Mouse (Mus musculus) cerebral cortex, adult 2 months (tissue): Measurements from ENCODE around the gene Wnt9a.

ENCODE experiments used
- WGBS: fragments of 180-500 bp; shearing (Covaris S2); methylation state at CpG from one replicate; pipeline ENCODE4 v1.1.7; 2018; 5-methylcytosine and 5-hydroxymethylcytosine counted together

Gene Wnt9a

GRCm38 (mm10) chr11:59306461-59307421, at the start of gene Wnt9a:
Gene Wnt9a, plus strand, starts transcription at chr11:59306928.
- WGBS = 1% methylated on average over 128 of the region's 128 CpGs

- WGBS = 92% methylated on average over 7 of the region's 7 CpGs
These were observed 47.1 kb upstream of the Wnt9a start for GRCm38 (mm10) chr11:59259647-59260046.

GRCm38 (mm10) chr11:59260706-59261493, 45.8 kb upstream of the Wnt9a start:
- WGBS = 87% methylated on average over 10 of the region's 10 CpGs

- WGBS = 2% methylated on average over 56 of the region's 56 CpGs
These were observed 42.7 kb upstream of the Wnt9a start for GRCm38 (mm10) chr11:59263870-59264563.

- WGBS = 28% methylated on average over 8 of the region's 8 CpGs
These were observed 42.1 kb upstream of the Wnt9a start for GRCm38 (mm10) chr11:59264593-59264992.

- 81% methylated on average over 8 of the region's 8 CpGs for WGBS
These were observed 41.4 kb upstream of the Wnt9a start for GRCm38 (mm10) chr11:59265154-59265813.

GRCm38 (mm10) chr11:59266727-59267126, 40.0 kb upstream of the Wnt9a start:
- 62% methylated on average over 6 of the region's 6 CpGs for WGBS

GRCm38 (mm10) chr11:59274184-59274583, 32.5 kb upstream of the Wnt9a start:
- WGBS = 43% methylated on average over 3 of the region's 3 CpGs

GRCm38 (mm10) chr11:59276877-59277276, 29.9 kb upstream of the Wnt9a start:
- WGBS = 75% methylated on average over 2 of the region's 2 CpGs

GRCm38 (mm10) chr11:59278047-59278446, 28.7 kb upstream of the Wnt9a start:
- WGBS = 80% methylated on average over 4 of the region's 4 CpGs

GRCm38 (mm10) chr11:59282111-59282510, 24.6 kb upstream of the Wnt9a start:
- 81% methylated on average over 5 of the region's 5 CpGs for WGBS

- WGBS = 47% methylated on average over 10 of the region's 10 CpGs
These were observed 23.8 kb upstream of the Wnt9a start for GRCm38 (mm10) chr11:59282933-59283332.

- WGBS = 44% methylated on average over 14 of the region's 14 CpGs
These were observed 22.6 kb upstream of the Wnt9a start for GRCm38 (mm10) chr11:59284146-59284545.

- under 1% methylated on average over 25 of the region's 25 CpGs for WGBS
These were observed 17.0 kb upstream of the Wnt9a start for GRCm38 (mm10) chr11:59289706-59290105.

GRCm38 (mm10) chr11:59290702-59291303, 15.9 kb upstream of the Wnt9a start, which contains the start of gene Wnt3a:
Gene Wnt3a, minus strand, starts transcription at chr11:59290752.
- 2% methylated on average over 58 of the region's 60 CpGs for WGBS

- 28% methylated on average over 7 of the region's 7 CpGs for WGBS
These were observed 13.1 kb upstream of the Wnt9a start for GRCm38 (mm10) chr11:59293616-59294015.

GRCm38 (mm10) chr11:59297941-59298340, 8.8 kb upstream of the Wnt9a start:
- WGBS = 16% methylated on average over 7 of the region's 7 CpGs

- WGBS = 11% methylated on average over 3 of the region's 3 CpGs
These were observed 6.5 kb upstream of the Wnt9a start for GRCm38 (mm10) chr11:59300185-59300584.

GRCm38 (mm10) chr11:59301053-59301452, 5.7 kb upstream of the Wnt9a start:
- WGBS = 62% methylated on average over 2 of the region's 2 CpGs

GRCm38 (mm10) chr11:59302700-59303569, 3.8 kb upstream of the Wnt9a start:
- 20% methylated on average over 9 of the region's 10 CpGs for WGBS
